Mouse (Mus musculus): Measurements from ENCODE around the gene Cutc. TPM values are rescaled to one million over a fixed set of nuclear protein-coding genes. Genes with fewer than 3 reads are reported as not detected.

Gene Cutc
- total RNA-seq, 4 experiments from 2014 or later, result 5.8 to 8.2 (median 7.7) TPM

DNA sequence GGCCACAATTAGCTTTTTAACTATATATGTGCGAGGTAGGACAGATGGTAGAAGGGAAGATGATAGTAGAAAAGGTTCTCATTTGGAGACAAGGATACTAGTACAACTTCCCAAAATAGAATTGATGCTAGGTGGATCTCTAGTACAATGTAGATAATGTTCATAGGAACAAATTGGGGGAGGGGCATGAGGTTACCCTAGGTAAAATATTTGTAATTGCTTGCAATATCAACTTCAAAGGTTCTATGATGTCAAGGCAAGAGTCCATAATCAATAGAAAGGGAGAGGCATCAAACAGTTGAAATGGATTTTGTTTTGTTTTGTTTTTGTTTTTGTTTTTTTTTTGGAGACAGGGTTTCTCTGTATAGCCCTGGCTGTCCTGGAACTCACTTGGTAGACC lies 41.2 kb downstream of the Cutc start:
- DNase-seq (ENCODE audit: low spot score in 2 of 2), result no peak

DNA sequence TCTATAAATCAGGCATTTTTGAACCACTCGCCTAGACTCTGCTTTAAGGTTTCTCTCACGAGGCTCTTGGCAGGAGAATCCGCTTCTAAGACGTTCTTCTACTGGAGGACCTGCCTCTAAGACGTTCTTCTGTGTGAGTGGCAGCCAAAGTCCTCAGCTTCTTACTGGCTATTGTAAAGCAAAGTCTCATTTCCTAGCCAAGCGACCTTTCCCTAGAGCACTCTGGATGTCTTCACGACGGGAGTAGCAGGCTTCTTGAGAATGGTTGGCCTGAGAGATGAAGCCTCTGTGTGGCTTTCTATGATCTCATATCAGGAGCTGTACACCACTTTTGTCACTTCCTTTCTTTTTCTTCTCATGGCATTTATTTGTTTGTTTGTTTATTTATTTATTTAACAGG lies 42.7 kb downstream of the Cutc start:
- no peak for DNase-seq (ENCODE audit: low spot score in 2 of 2)

DNA sequence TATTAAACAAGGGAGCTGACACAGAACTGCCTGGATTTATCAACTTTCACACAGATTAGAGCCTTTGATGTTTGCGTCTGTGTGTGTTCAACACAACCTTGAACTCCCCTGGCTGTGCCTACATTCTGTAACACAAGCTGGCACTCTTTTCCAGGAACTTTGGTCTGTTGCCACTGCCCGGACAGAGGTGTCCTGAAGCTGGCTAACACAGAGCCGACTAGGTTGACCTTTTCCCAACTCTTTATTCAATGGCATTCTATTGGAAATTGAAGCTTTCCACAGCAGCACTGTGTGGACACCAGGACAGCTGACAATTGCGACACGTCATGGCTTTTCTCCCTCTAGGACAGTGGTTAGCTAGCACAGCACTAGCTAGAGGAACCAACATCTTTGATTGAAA lies 44.4 kb downstream of the Cutc start:
- DNase-seq (ENCODE audit: low spot score in 2 of 2), result no peak

DNA sequence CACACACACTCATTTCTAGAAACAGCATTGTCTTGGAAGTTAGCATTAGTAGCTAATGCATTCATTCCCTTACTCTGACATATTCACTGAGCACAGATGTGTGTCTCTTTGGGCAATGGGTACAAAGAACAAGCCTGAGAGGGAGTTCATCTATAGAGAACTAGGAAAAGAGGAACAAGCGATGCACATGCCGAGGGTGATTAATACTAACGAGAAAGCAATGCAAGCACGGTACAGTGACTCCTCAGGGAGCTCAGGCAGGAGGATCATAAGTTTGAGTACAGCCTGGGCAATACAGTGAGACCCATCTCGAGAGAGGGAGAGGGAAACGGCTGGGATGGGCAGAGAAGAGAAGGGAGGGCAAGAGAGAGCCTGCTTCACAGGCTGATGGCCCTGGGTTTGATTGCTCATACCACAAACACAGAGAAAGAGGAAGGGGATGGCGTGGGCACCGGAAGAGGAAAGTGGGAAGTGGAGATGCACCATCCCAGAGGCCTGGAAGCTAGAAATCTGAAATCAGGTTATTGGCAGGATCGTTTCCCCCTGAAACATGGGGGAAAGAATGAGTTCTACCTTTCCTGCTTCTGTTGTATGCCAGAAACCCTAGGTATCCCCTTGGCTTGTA lies 48.7 kb downstream of the Cutc start:
- DNase-seq (ENCODE audit: low spot score in 2 of 2), result no peak

DNA sequence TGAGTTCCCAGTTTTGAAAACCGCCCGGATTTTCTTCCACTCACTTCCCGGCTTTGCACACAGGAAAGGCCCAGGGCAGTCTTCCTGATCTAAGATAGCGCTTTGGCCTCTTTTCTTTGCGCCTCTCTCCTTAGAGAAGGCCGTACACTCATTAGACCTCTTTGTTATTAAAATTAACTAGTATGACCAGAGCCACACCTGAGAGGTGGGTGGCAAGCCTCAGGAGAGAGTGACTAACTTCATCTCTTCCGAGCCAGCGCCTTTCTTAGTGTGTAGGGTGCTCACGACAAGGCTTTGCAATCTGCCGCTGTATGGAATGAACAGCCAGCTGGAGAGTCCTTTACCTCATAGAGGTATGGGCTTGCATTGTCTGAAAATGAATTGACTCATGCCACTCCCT lies 51.1 kb downstream of the Cutc start:
- no peak for DNase-seq (ENCODE audit: low spot score in 2 of 2)

DNA sequence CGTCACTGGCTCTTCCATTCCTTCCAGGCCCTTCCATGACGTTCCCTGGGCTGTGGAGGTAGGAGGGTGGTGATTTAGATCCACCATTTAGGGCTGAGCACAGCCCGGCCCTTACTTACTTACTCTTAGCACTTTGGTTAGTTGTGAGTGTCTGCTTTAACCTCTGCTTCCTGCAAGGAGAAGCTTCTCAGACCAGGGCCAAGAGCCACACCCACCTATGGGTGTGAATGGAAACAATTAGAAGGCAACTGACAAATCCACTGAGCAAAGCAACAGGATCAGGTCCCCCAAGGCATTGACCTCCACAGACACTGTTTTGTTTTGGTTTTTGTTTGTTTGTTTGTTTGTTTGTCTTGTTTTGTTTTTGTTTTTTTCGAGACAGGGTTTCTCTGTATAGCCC lies 56.5 kb downstream of the Cutc start:
- no peak for DNase-seq (ENCODE audit: low spot score in 2 of 2)

DNA sequence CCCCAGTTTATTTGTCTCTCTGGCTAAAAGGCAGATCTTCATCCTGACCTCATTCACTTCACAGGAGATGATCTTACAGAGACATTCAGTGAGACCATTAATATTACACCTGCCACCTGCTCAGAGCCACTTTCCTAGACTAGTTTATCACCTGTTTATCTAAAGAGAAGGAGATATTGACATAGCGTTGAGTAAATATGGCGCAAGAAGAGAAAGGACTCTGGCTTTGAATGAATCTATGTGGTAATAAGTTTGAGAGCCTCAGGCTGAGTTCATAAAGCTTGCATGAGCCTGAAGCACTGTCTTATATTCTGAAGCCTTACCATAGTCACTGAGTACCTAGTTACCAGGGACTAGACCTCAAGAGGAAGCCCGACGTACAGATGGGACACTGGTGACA lies 58.6 kb downstream of the Cutc start:
- no peak for DNase-seq (ENCODE audit: low spot score in 2 of 2)

DNA sequence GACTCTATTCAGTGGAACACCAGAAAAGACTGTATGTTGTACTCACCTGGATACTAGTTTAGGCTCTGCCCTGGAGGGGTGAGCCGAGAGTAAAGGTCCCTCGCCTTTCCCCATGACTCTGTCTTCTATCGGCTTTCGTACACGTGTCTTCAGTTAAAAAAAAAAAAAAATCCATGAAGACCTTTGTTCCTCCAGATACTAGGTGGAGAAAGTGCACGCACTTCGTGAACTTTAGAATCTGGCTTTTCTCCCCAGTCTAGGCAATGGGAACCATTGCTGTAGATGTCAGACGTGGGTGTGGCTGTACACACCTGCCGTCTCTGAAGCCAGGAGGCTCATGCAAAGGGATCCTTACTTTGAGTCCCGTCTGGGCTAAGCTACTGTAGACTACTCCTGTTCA lies 60.5 kb downstream of the Cutc start:
- no peak for DNase-seq (ENCODE audit: low spot score in 2 of 2)

DNA sequence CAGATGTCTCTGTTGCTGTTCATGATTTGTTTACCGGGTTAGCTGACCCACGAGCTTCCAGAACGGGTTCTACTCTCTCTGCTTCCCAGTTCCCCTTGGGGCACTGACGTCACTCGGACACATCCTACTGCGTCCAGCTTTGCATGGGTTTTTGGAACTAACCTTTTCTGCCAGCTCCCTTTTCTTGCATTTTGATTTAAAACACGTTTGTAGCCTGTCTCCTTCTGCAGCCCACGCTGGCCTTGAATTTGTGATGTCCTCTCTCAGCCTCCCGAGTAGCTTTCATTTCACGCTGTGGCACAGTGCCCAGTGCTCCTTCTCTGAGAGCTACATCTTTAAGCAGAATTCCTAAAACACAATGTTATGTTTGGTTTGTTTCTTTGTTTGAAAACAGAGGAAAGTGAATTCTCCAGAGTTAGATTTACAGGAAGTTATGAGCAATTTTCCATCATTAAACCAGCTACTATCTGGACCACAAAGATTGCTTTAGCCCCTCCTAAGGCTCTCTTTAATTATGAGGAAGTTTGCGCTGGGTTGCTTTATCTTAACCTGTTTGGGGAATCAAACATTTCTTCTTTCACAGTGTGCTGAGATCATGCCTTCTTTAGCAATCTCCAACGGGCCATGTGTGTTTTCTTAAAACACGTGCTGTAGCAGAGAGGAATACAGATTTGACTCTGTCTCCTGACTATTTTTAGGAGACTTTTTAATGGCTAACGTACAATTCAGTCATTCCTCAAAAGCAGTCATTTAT lies 63.0 kb downstream of the Cutc start:
- DNase-seq (ENCODE audit: low spot score in 2 of 2), result no peak

Other genes starting within 250 kb of the Cutc start
- gene Got1, start 228.4 kb upstream of the Cutc start, total RNA-seq (2022), result 100 to 1,000 TPM; 346 to 399 (median 369) TPM
- gene Nkx2-3, start 140.7 kb upstream of the Cutc start, total RNA-seq (2022), result not detected
- gene Slc25a28, start 78.1 kb upstream of the Cutc start, total RNA-seq (2022), result 10 to 100 TPM; 45.9 to 51.6 (median 48.9) TPM
- gene Entpd7, start 63.3 kb upstream of the Cutc start, total RNA-seq (2022), result 10 to 100 TPM; 16.6 to 22.6 (median 19.3) TPM
- gene Cox15, start within 50 bp of the Cutc start, total RNA-seq (2022), result 10 to 100 TPM; 13.6 to 24.6 (median 14.7) TPM
- gene Abcc2, start 29.2 kb downstream of the Cutc start, total RNA-seq (2022), result under 1 TPM in 2 of 4 experiments, not detected in 2; 0.06 to 0.33 TPM
- 10 to 100 TPM; 10.8 to 13.3 (median 11.7) TPM for gene Dnmbp, start 187.2 kb downstream of the Cutc start, total RNA-seq (2022)
- under 1 TPM in 3 of 4 experiments, not detected in 1; 0.27 to 0.37 (median 0.34) TPM for gene Cpn1, start 233.6 kb downstream of the Cutc start, total RNA-seq (2022)

All from layer of hippocampus, adult 8-10 months (tissue).